Mouse (Mus musculus) ZHBTc4 (cell line): ENCODE data around the gene Timm8a1.

Experiments used
- DNase-seq: peaks from one replicate; pipeline ENCODE4 v3.0.0-alpha.2; 2011; ENCODE audit warnings: low read depth, low spot score

Timm8a1 gene

GRCm38 (mm10) chrX:134541145-134541954, at the start of gene Timm8a1:
TSS of gene Timm8a1 (minus strand) at chrX:134541865.
- DNase-seq = peak; percentile 75

GRCm38 (mm10) chrX:134589836-134590235, 48.2 kb upstream of the Timm8a1 start:
- peak; percentile 23 for DNase-seq

GRCm38 (mm10) chrX:134588997-134589396, 47.3 kb upstream of the Timm8a1 start:
- DNase-seq = peak; percentile 24

- no peak for DNase-seq
Observed at GRCm38 (mm10) chrX:134588261-134588660, 46.6 kb upstream of the Timm8a1 start.

GRCm38 (mm10) chrX:134586447-134586846, 44.8 kb upstream of the Timm8a1 start:
- DNase-seq = no peak

GRCm38 (mm10) chrX:134585103-134586002, 43.7 kb upstream of the Timm8a1 start, which contains the start of gene Rpl36a:
TSS of gene Rpl36a (plus strand) at chrX:134585654.
- peak; percentile 96 for DNase-seq

- DNase-seq = no peak
Observed at GRCm38 (mm10) chrX:134582888-134583669, 41.4 kb upstream of the Timm8a1 start, which contains the start of gene Btk. TSS of gene Btk (minus strand) at chrX:134583570.

GRCm38 (mm10) chrX:134582270-134582669, 40.6 kb upstream of the Timm8a1 start:
- no peak for DNase-seq

GRCm38 (mm10) chrX:134580528-134581305, 39.1 kb upstream of the Timm8a1 start:
- no peak for DNase-seq

- no peak for DNase-seq
Observed at GRCm38 (mm10) chrX:134577896-134578295, 36.2 kb upstream of the Timm8a1 start.

GRCm38 (mm10) chrX:134566536-134567222, 25.0 kb upstream of the Timm8a1 start:
- no peak for DNase-seq

- DNase-seq = no peak
Observed at GRCm38 (mm10) chrX:134564326-134564725, 22.7 kb upstream of the Timm8a1 start.

GRCm38 (mm10) chrX:134554425-134554824, 12.8 kb upstream of the Timm8a1 start:
- no peak for DNase-seq

GRCm38 (mm10) chrX:134553326-134553725, 11.7 kb upstream of the Timm8a1 start:
- no peak for DNase-seq

GRCm38 (mm10) chrX:134550903-134551302, 9.2 kb upstream of the Timm8a1 start:
- DNase-seq = peak; percentile 55

GRCm38 (mm10) chrX:134547330-134547729, 5.7 kb upstream of the Timm8a1 start:
- no peak for DNase-seq

- DNase-seq = no peak
Observed at GRCm38 (mm10) chrX:134541955-134542308, 267 bp upstream of the Timm8a1 start.

- no peak for DNase-seq
Observed at GRCm38 (mm10) chrX:134540414-134541135, 1.1 kb downstream of the Timm8a1 start.

GRCm38 (mm10) chrX:134539795-134540194, 1.9 kb downstream of the Timm8a1 start:
- peak; percentile 63 for DNase-seq
